Mouse (Mus musculus) liver, postnatal 0 days (tissue): ENCODE data around the gene Pkhd1.

Experiments used
- CTCF ChIP-seq: sonication (generic); IDR thresholded peaks from 2 replicates; pipeline ENCODE4 v1.5.1; 2016; ENCODE audit warnings: antibody characterized with exemption, low read depth
- EP300 ChIP-seq: IDR thresholded peaks from 2 replicates; pipeline ENCODE4 v1.6.1; 2016; ENCODE audit warnings: antibody characterized with exemption, low read depth, mild to moderate bottlenecking

DNA sequence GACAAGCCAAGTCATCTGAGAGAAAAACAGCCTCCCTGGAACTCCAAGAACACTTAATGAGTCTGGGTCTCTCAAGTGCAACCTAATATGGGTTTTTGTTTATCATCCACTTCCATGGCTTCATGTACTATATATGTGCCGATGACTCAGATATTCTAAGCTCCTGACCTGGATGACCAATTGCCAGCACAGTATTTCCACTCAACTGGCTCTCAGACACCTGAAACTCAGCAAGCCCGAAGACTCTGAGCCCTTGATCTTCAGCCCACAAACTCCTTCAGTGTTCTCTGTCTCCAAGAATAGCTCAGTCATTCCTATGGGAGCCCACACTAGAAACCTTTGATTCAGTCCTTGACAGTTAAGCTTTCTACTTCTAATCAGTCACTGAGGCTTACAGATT, 17.0 kb upstream of the Pkhd1 start:
- TF ChIP-seq CTCF (no peak), EP300 (no peak)
